Mouse (Mus musculus) neural tube, embryonic 13.5 days (tissue): ENCODE data around the gene Ccdc142. TPM values are rescaled to one million over a fixed set of nuclear protein-coding genes. Genes with fewer than 3 reads are reported as not detected.

Experiments used
- ATAC-seq: fragments of 200-750 bp; cut with Nextera tagmentation; 2 replicates; pipeline ENCODE4 v1.8.0; 2017; ENCODE audit warnings: low read depth, mild to moderate bottlenecking, moderate TSS enrichment, moderate library complexity
- H3K27ac ChIP-seq: fragments of 300-500 bp; sonication (generic); replicated peaks from 2 replicates; pipeline ENCODE4 v1.5.1; 2015; ENCODE audit warnings: moderate library complexity, mild to moderate bottlenecking, inconsistent platforms
- H3K27me3 ChIP-seq: fragments of 300-500 bp; sonication (generic); 2 replicates; pipeline ENCODE4 v1.6.1; 2015; ENCODE audit warnings: mild to moderate bottlenecking, inconsistent platforms
- H3K36me3 ChIP-seq: fragments of 300-500 bp; sonication (generic); 2 replicates; pipeline ENCODE4 v1.6.1; 2015; ENCODE audit warnings: mild to moderate bottlenecking, inconsistent platforms
- H3K4me1 ChIP-seq: fragments of 300-500 bp; sonication (generic); replicated peaks from 2 replicates; pipeline ENCODE4 v1.6.1; 2015; ENCODE audit warnings: inconsistent platforms
- H3K4me2 ChIP-seq: fragments of 300-500 bp; sonication (generic); 2 replicates; pipeline ENCODE4 v1.6.1; 2015; ENCODE audit warnings: inconsistent platforms, mild to moderate bottlenecking, moderate library complexity
- H3K4me3 ChIP-seq: fragments of 300-500 bp; sonication (generic); 2 replicates; pipeline ENCODE4 v1.5.1; 2015; ENCODE audit warnings: mild to moderate bottlenecking, inconsistent platforms
- H3K9ac ChIP-seq: fragments of 300-500 bp; sonication (generic); 2 replicates; pipeline ENCODE4 v1.6.1; 2015; ENCODE audit warnings: moderate library complexity, mild to moderate bottlenecking, inconsistent platforms
- H3K9me3 ChIP-seq: fragments of 300-500 bp; sonication (generic); 2 replicates; pipeline ENCODE4 v1.6.1; 2016; ENCODE audit warnings: inconsistent platforms
- WGBS: fragments of 180-500 bp; shearing (Covaris S2); methylation state at CpG from one replicate; pipeline ENCODE4 v1.1.7; 2015; 5-methylcytosine and 5-hydroxymethylcytosine counted together
- polyA plus RNA-seq: library from polyadenylated mRNA; unstranded; fragments of >200 nt; fragmentation: Nextera tagmentation; extraction: Ambion mirVana; gene quantifications from 2 replicates; pipeline ENCODE4 v1.2.1, GENCODE M21; 2015

The Ccdc142 gene
- polyA plus RNA-seq = 3.2 and 4.9 TPM in 2 replicates

GRCm38 (mm10) chr6:83101316-83101687, at the start of gene Ccdc142, which contains the start of gene Gm42688:
Ccdc142 (plus strand) TSS chr6:83101601.
Gm42688 (plus strand) TSS chr6:83101617.
- peak within 1 kb of the TSS; percentile 79 for H3K4me3 ChIP-seq
- peak within 1 kb of the TSS; percentile 91 for H3K9ac ChIP-seq
- H3K9me3 ChIP-seq = no peaks in the 10 kb centered on the region
- H3K27me3 ChIP-seq = 0 out of 2 replicates have a peak, but pooled peaks cover 11% of the 10 kb centered on the region
- peaks cover 24% of the 10 kb centered on the region for H3K4me1 ChIP-seq
- WGBS = 0% methylated on average over 25 of the region's 25 CpGs
- H3K4me2 ChIP-seq = peak within 1 kb of the TSS; percentile 99
- ATAC-seq = peak; percentile 87
- peak within 1 kb of the TSS; percentile 92 for H3K27ac ChIP-seq
- H3K36me3 ChIP-seq = 0 out of 2 replicates have a peak, but pooled peaks cover 6% of the 10 kb centered on the region

- WGBS = 1% methylated on average over 26 of the region's 26 CpGs
- H3K4me3 ChIP-seq = peak overlapping the region; percentile 98
- peaks cover 36% of the 10 kb centered on the region for H3K36me3 ChIP-seq
- H3K27ac ChIP-seq = peak overlapping the region; percentile 90
- H3K27me3 ChIP-seq = no peaks in the 10 kb centered on the region
- H3K9ac ChIP-seq = peak overlapping the region; percentile 93
- no peaks in the 10 kb centered on the region for H3K9me3 ChIP-seq
- H3K4me1 ChIP-seq = peaks cover 31% of the 10 kb centered on the region
- peak; percentile 7 for ATAC-seq
- peak overlapping the region; percentile 81 for H3K4me2 ChIP-seq
Measured at GRCm38 (mm10) chr6:83053136-83053960, 48.1 kb upstream of the Ccdc142 start.

GRCm38 (mm10) chr6:83054074-83054851, 47.1 kb upstream of the Ccdc142 start, which contains the start of gene Aup1:
Aup1 (plus strand) TSS chr6:83054521.
- H3K36me3 ChIP-seq = peaks cover 36% of the 10 kb centered on the region
- WGBS = under 1% methylated on average over 64 of the region's 64 CpGs
- H3K9me3 ChIP-seq = no peaks in the 10 kb centered on the region

GRCm38 (mm10) chr6:83054871-83055431, 46.5 kb upstream of the Ccdc142 start, which contains the start of gene Htra2:
Htra2 (minus strand) TSS chr6:83055273.
- H3K27ac ChIP-seq = peak within 1 kb of the TSS; percentile 90
- peak; percentile 46; the same call in 1 of the 2 replicates for ATAC-seq
- H3K4me2 ChIP-seq = peak within 1 kb of the TSS; percentile 81
- H3K9me3 ChIP-seq = no peaks in the 10 kb centered on the region
- no peaks in the 10 kb centered on the region for H3K27me3 ChIP-seq
- H3K4me3 ChIP-seq = peak within 1 kb of the TSS; percentile 98
- H3K9ac ChIP-seq = peak within 1 kb of the TSS; percentile 93
- WGBS = under 1% methylated on average over 50 of the region's 50 CpGs
- peaks cover 36% of the 10 kb centered on the region for H3K36me3 ChIP-seq
- H3K4me1 ChIP-seq = peaks cover 31% of the 10 kb centered on the region

More at GRCm38 (mm10) chr6:83054074-83054851, 47.1 kb upstream of the Ccdc142 start, which contains the start of gene Aup1:
- H3K27ac ChIP-seq = peak within 1 kb of the TSS; percentile 90
- peaks cover 31% of the 10 kb centered on the region for H3K4me1 ChIP-seq
- peak within 1 kb of the TSS; percentile 93 for H3K9ac ChIP-seq
- peak within 1 kb of the TSS; percentile 81 for H3K4me2 ChIP-seq
- ATAC-seq = peak; percentile 98
- peak within 1 kb of the TSS; percentile 98 for H3K4me3 ChIP-seq
- no peaks in the 10 kb centered on the region for H3K27me3 ChIP-seq

DNA sequence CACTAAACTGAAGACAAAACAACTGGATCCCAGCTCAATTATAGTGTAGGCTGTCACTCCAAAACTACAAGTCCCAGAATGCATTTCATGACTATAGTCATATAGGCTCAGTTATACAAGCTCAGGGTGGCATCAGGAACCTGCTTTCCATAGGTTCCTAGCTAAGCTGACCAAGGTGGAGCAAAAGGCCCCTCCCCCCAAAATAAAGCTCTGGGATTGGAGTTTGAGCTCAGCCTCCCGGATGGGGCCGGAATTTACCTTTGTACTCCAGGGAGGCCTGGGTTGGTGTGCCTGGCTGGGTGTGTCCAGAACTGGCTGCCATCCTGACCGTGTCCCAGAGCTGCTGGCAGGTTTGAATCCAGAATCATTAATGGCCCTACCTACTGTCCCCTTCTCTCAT, 43.6 kb upstream of the Ccdc142 start, which contains the start of gene Dqx1:
TSS of gene Dqx1 (plus strand) at position 55 of the 400 bp plus-strand sequence.
- Histone ChIP-seq H3K9me3 (no peaks in the 10 kb centered on the region), H3K4me1 (peaks cover 21% of the 10 kb centered on the region), H3K27ac (no peak within 1 kb of the TSS), H3K4me2 (no peak within 1 kb of the TSS), H3K36me3 (peaks cover 22% of the 10 kb centered on the region), H3K9ac (no peak within 1 kb of the TSS), H3K4me3 (no peak within 1 kb of the TSS), H3K27me3 (peaks cover 27% of the 10 kb centered on the region)
- ATAC-seq = no peak
- 53% methylated on average over 3 of the region's 3 CpGs for WGBS

DNA sequence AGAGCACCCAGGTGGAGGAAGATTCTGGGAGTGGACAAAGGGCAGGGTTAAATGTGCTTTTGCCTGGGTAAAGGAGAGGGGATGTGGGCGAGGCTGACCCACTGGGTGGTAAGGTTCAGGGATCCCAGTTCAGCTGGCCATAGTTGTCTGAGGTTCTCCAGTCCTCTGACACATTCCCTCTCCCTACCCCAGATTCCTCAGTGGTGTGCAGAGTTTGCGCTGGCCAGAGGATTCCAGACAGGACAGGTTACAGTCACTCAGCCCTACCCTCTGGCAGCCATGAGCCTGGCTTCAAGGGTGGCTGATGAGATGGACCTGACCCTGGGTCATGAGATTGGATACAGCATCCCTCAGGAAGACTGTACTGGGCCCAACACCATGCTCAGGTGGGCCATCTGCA, 42.7 kb upstream of the Ccdc142 start:
- Histone ChIP-seq H3K27ac (no peak overlapping the region), H3K36me3 (peaks cover 22% of the 10 kb centered on the region), H3K4me1 (peaks cover 11% of the 10 kb centered on the region), H3K27me3 (peaks cover 36% of the 10 kb centered on the region), H3K9me3 (no peaks in the 10 kb centered on the region), H3K9ac (no peak overlapping the region), H3K4me3 (no peak overlapping the region), H3K4me2 (no peak overlapping the region)
- no peak for ATAC-seq
- 87% methylated on average over 2 of the region's 2 CpGs for WGBS

- Histone ChIP-seq H3K27ac (no peak overlapping the region), H3K36me3 (no peaks in the 10 kb centered on the region), H3K4me2 (no peak overlapping the region), H3K4me3 (no peak overlapping the region), H3K4me1 (peaks cover 19% of the 10 kb centered on the region), H3K9me3 (no peaks in the 10 kb centered on the region), H3K9ac (no peak overlapping the region), H3K27me3 (peaks cover 100% of the 10 kb centered on the region)
- no peak for ATAC-seq
- WGBS = 49% methylated on average over 8 of the region's 8 CpGs
Measured at GRCm38 (mm10) chr6:83065995-83066394, 35.4 kb upstream of the Ccdc142 start.

DNA sequence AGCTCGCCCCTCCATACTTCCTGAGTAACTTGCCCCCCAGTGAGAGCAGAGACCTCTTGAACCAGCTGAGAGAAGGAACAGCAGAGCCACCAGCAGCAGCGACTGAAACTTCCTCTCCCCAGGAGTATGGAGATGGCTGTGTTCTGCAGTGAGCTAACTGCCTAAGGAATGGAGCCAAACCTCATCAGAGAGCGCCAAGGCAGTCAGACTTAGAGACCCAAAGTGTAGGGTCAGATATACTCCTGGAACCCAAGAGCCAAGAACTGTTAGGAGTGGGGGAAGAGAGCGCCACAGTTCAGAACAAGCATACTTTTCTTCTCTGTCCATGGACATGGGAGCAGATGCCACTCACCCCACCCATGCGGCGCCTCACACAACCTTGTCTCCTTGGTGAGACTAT, 35.0 kb upstream of the Ccdc142 start:
- Histone ChIP-seq H3K27me3 (peaks cover 100% of the 10 kb centered on the region), H3K9ac (no peak overlapping the region), H3K4me1 (peaks cover 23% of the 10 kb centered on the region), H3K4me3 (no peak overlapping the region), H3K9me3 (no peaks in the 10 kb centered on the region), H3K4me2 (no peak overlapping the region), H3K27ac (no peak overlapping the region), H3K36me3 (no peaks in the 10 kb centered on the region)
- 35% methylated on average over 6 of the region's 6 CpGs for WGBS
- no peak for ATAC-seq

DNA sequence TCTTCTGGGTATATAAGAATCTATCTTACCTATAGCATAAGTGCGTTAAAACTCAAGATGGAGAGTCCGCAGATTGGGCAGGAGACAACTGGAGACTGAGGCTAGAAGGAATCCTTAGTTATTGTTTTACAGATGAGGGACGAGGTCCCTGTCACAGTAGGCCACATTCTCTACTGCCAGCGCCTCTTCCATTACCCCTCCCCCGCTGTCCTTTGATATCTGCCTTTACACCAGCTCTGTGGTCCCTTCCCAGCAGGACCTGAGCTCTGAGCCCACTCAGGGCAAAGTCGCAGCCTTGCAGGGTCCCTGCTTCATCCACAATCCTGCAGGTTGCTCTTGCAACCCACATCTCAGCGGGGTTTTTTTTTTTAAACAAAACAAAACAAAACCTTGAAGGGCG, 33.2 kb upstream of the Ccdc142 start:
- peak overlapping the region; percentile 31 for H3K4me3 ChIP-seq

GRCm38 (mm10) chr6:83068706-83069487, 32.5 kb upstream of the Ccdc142 start:
- H3K4me1 ChIP-seq = peaks cover 26% of the 10 kb centered on the region
- under 1% methylated on average over 81 of the region's 81 CpGs for WGBS
- H3K4me2 ChIP-seq = peak overlapping the region; percentile 43
- peaks cover 99% of the 10 kb centered on the region for H3K27me3 ChIP-seq
- H3K4me3 ChIP-seq = peak overlapping the region; percentile 31
- H3K36me3 ChIP-seq = no peaks in the 10 kb centered on the region
- no peak for ATAC-seq
- H3K9ac ChIP-seq = peak overlapping the region; percentile 38; the same call in 1 of the 2 replicates
- H3K27ac ChIP-seq = no peak overlapping the region
- H3K9me3 ChIP-seq = no peaks in the 10 kb centered on the region

More for the DNA sequence above, 33.2 kb upstream of the Ccdc142 start:
- peaks cover 100% of the 10 kb centered on the region for H3K27me3 ChIP-seq
- peak overlapping the region; percentile 43 for H3K4me2 ChIP-seq
- H3K4me1 ChIP-seq = peaks cover 26% of the 10 kb centered on the region
- no peak overlapping the region for H3K27ac ChIP-seq
- no peaks in the 10 kb centered on the region for H3K36me3 ChIP-seq
- no peaks in the 10 kb centered on the region for H3K9me3 ChIP-seq
- no peak for ATAC-seq
- 5% methylated on average over 8 of the region's 8 CpGs for WGBS
- H3K9ac ChIP-seq = peak overlapping the region; percentile 38; the same call in 1 of the 2 replicates
